Mouse (Mus musculus) spleen, adult 2 months (tissue): ENCODE measurements at regions not wholly inside any gene's neighbourhood (a gene's known extent, or its start where the extent isn't known, plus 50 kb on each side); places are given as distances from the start of the nearest gene placed in this dataset.

Experiments
- CTCF ChIP-seq: fragments of 200-500 bp; IDR thresholded peaks from 2 replicates; pipeline ENCODE4 v1.5.1; 2011; ENCODE audit warnings: mild to moderate bottlenecking, inconsistent platforms; ENCODE audit not compliant: insufficient read depth, insufficient read length, insufficient replicate concordance; ENCODE audit errors: extremely low read depth
- POLR2A ChIP-seq: fragments of 200-500 bp; IDR thresholded peaks from 2 replicates; pipeline ENCODE4 v1.6.1; 2011; ENCODE audit warnings: low read depth, low read length, inconsistent platforms

- TF ChIP-seq CTCF (no peak), POLR2A (no peak)
Measured at GRCm38 (mm10) chrX:52694392-52694791, 80.6 kb upstream of the Gpc3 start.
